Mouse (Mus musculus): Measurements from ENCODE around the gene Cd52. TPM values are rescaled to one million over a fixed set of nuclear protein-coding genes. Genes with fewer than 3 reads are reported as not detected.
A peak's percentile ranks its signal among the peaks of the same experiment; 100 is the strongest.
"Not testable (repeated sequence)": the region's sequence is repeated elsewhere in the genome, so short reads cannot be mapped to it uniquely, and the experiment has no call there.

The Cd52 gene
- 1 to 10 TPM in 1 of 2 experiments, under 1 TPM in 1; 0.99 to 2.4 TPM for total RNA-seq (2021)
- long read RNA-seq, experiment 1 = 0 reads
- long read RNA-seq, experiment 2, partial matches to known transcripts = 0 of 1 reads
- long read RNA-seq, experiment 2, other reads (novel, unspliced or antisense) = 0 of 1 reads

- intact Hi-C loops (cut with DNase I) = no loop called here
- peak in 1 of 2 experiments; percentile 17 for DNase-seq (ENCODE audit: low spot score in 2 of 2)
Observed at GRCm38 (mm10) chr4:134094923-134095547, at the start of gene Cd52. TSS of gene Cd52 (minus strand) at chr4:134095082.

- intact Hi-C loops (cut with DNase I); DNase-seq (ENCODE audit: low spot score in 2 of 2): not testable (repeated sequence)
Observed at GRCm38 (mm10) chr4:134144297-134144696, 49.4 kb upstream of the Cd52 start.

GRCm38 (mm10) chr4:134138857-134139256, 44.0 kb upstream of the Cd52 start:
- intact Hi-C loops (cut with DNase I) = no loop called here
- DNase-seq (ENCODE audit: low spot score in 2 of 2) = no peak

GRCm38 (mm10) chr4:134136280-134136926, 41.5 kb upstream of the Cd52 start:
- DNase-seq (ENCODE audit: low spot score in 2 of 2) = no peak
- intact Hi-C loops (cut with DNase I) = no loop called here

- DNase-seq (ENCODE audit: low spot score in 2 of 2) = no peak
- intact Hi-C loops (cut with DNase I) = no loop called here
Observed at GRCm38 (mm10) chr4:134132519-134133095, 37.7 kb upstream of the Cd52 start.

GRCm38 (mm10) chr4:134132117-134132516, 37.2 kb upstream of the Cd52 start:
- intact Hi-C loops (cut with DNase I) = no loop called here
- DNase-seq (ENCODE audit: low spot score in 2 of 2) = no peak

- peak in 1 of 2 experiments; percentile 29 for DNase-seq (ENCODE audit: low spot score in 2 of 2)
- intact Hi-C loops (cut with DNase I) = no loop called here
Observed at GRCm38 (mm10) chr4:134129482-134129881, 34.6 kb upstream of the Cd52 start.

GRCm38 (mm10) chr4:134128983-134129362, 34.1 kb upstream of the Cd52 start:
- peak in 1 of 2 experiments; percentile 14 for DNase-seq (ENCODE audit: low spot score in 2 of 2)
- intact Hi-C loops (cut with DNase I) = no loop called here

GRCm38 (mm10) chr4:134128221-134128982, 33.5 kb upstream of the Cd52 start, which contains the start of gene Sh3bgrl3:
TSS of gene Sh3bgrl3 (minus strand) at chr4:134128789.
- intact Hi-C loops (cut with DNase I) = no loop called here
- peak; percentile 88 to 89 for DNase-seq (ENCODE audit: low spot score in 2 of 2)

GRCm38 (mm10) chr4:134127793-134128192, 32.9 kb upstream of the Cd52 start:
- no peak for DNase-seq (ENCODE audit: low spot score in 2 of 2)
- intact Hi-C loops (cut with DNase I) = no loop called here

- peak; percentile 59 to 80 for DNase-seq (ENCODE audit: low spot score in 2 of 2)
- intact Hi-C loops (cut with DNase I) = no loop called here
Observed at GRCm38 (mm10) chr4:134127121-134127455, 32.2 kb upstream of the Cd52 start.

- DNase-seq (ENCODE audit: low spot score in 2 of 2) = peak in 1 of 2 experiments; percentile 20
- intact Hi-C loops (cut with DNase I) = no loop called here
Observed at GRCm38 (mm10) chr4:134126300-134127120, 31.6 kb upstream of the Cd52 start.

GRCm38 (mm10) chr4:134125383-134126060, 30.6 kb upstream of the Cd52 start:
- intact Hi-C loops (cut with DNase I) = no loop called here
- no peak for DNase-seq (ENCODE audit: low spot score in 2 of 2)

- intact Hi-C loops (cut with DNase I) = loop anchor here (1.0 kb wide), 1 partner anchor 88 kb away; no protein-coding TSS in a partner anchor
- DNase-seq (ENCODE audit: low spot score in 2 of 2) = peak; percentile 74 to 89
Observed at GRCm38 (mm10) chr4:134123680-134124551, 29.0 kb upstream of the Cd52 start.

- no peak for DNase-seq (ENCODE audit: low spot score in 2 of 2)
- intact Hi-C loops (cut with DNase I) = no loop called here
Observed at GRCm38 (mm10) chr4:134123147-134123546, 28.3 kb upstream of the Cd52 start.

GRCm38 (mm10) chr4:134122281-134122680, 27.4 kb upstream of the Cd52 start:
- DNase-seq (ENCODE audit: low spot score in 2 of 2) = peak in 1 of 2 experiments; percentile 23
- intact Hi-C loops (cut with DNase I) = no loop called here

GRCm38 (mm10) chr4:134121571-134121970, 26.7 kb upstream of the Cd52 start:
- DNase-seq (ENCODE audit: low spot score in 2 of 2) = no peak
- intact Hi-C loops (cut with DNase I) = no loop called here

Data from left cerebral cortex, postnatal 14 days (tissue).